Mouse (Mus musculus): ENCODE data around the gene Ccdc177. TPM values are rescaled to one million over a fixed set of nuclear protein-coding genes. Genes with fewer than 3 reads are reported as not detected.
A peak's percentile ranks its signal among the peaks of the same experiment; 100 is the strongest.
"Not testable (repeated sequence)": the region's sequence is repeated elsewhere in the genome, so short reads cannot be mapped to it uniquely, and the experiment has no call there.

Gene Ccdc177
- polyA plus RNA-seq, 1 experiment from 2014 or later: 0.06 TPM

DNA sequence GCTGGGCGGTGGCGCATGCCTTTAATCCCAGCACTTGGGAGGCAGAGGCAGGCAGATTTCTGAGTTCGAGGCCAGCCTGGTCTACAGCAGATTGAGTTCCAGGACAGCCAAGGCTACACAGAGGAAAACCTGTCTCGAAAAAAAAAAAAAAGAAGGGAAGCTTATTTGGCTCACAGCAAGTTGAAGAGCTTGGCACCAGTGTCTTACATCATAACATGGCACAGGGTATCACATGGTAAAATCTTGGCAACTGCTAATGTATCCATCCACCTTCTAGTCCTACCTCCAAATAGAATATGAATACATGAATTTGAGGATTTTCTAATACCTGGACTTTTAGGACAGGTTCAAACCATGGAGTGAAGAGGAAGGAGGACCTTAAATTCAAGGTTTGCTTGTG is 34.0 kb upstream of the Ccdc177 start:
- no peak overlapping the region for H3K4me3 ChIP-seq (ENCODE audit: low read length)
- no peaks in the 10 kb centered on the region for H3K27me3 ChIP-seq (ENCODE audit: control insufficient read depth, insufficient read depth, low read depth, low read length)

DNA sequence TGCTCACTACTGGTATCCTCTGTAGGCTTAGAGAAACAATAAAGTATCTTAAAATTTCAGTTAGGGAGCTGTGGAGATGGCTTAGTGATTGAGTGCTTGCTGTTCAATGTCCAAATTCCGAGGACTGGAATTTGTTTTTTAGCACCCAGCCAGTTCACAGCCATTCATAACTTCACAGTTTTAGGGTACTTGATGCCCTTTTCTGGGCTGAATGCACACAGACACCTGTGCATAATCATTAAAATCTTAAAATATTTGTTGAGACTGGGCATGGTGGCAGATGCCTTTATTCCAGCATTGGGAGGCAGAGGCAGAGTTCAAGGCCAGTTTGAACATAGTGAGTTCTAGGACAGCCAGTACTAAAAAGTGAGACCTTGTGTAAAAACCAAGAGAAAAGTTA is 33.0 kb upstream of the Ccdc177 start:
- Histone ChIP-seq H3K27me3 (ENCODE audit: control insufficient read depth, insufficient read depth, low read depth, low read length) (no peaks in the 10 kb centered on the region), H3K4me3 (ENCODE audit: low read length) (no peak overlapping the region), H3K27ac (ENCODE audit: low read length) (no peak overlapping the region), H3K4me1 (replicated peaks; ENCODE audit: control insufficient read depth, insufficient read depth, low read length) (peaks cover 18% of the 10 kb centered on the region), H3K9ac (ENCODE audit: low read length) (no peak overlapping the region), H3K36me3 (ENCODE audit: control insufficient read depth, insufficient read depth, low read length) (no peaks in the 10 kb centered on the region), H3K9me3 (ENCODE audit: control insufficient read depth, low read length) (no peaks in the 10 kb centered on the region), H3K4me2 (ENCODE audit: low read depth, low read length) (no peak overlapping the region)
- WGBS: 73% methylated on average over 1 of the region's 1 CpGs
- no peak for ATAC-seq (ENCODE audit: low read depth)

More for the DNA sequence above, 34.0 kb upstream of the Ccdc177 start:
- ATAC-seq (ENCODE audit: low read depth): no peak
- no peak overlapping the region for H3K4me2 ChIP-seq (ENCODE audit: low read depth, low read length)
- WGBS: 91% methylated on average over 4 of the region's 4 CpGs
- H3K36me3 ChIP-seq (ENCODE audit: control insufficient read depth, insufficient read depth, low read length): no peaks in the 10 kb centered on the region
- no peak overlapping the region for H3K27ac ChIP-seq (ENCODE audit: low read length)
- no peak overlapping the region for H3K9ac ChIP-seq (ENCODE audit: low read length)
- peaks cover 18% of the 10 kb centered on the region for H3K4me1 ChIP-seq (replicated peaks; ENCODE audit: control insufficient read depth, insufficient read depth, low read length)
- H3K9me3 ChIP-seq (ENCODE audit: control insufficient read depth, low read length): no peaks in the 10 kb centered on the region

DNA sequence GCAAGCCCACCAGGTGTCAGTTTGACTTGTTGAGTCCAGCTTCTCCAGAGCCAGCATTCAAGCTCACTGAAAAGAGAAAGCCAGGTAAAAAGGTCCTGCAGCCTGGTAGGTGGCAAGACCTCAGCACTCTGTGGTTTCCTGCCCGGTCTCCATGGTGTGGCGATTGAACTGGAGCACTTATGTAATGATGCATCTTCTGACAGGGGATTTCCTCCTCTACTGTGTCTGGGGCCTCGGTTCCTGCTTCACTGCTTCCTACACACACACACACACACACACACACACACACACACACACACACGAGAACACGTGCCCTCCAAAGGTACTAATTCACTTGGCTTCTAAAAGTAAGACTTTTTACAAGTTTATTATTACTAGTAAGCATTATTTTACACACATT is 32.4 kb upstream of the Ccdc177 start:
- peaks cover 18% of the 10 kb centered on the region for H3K4me1 ChIP-seq (replicated peaks; ENCODE audit: control insufficient read depth, insufficient read depth, low read length)
- H3K36me3 ChIP-seq (ENCODE audit: control insufficient read depth, insufficient read depth, low read length): no peaks in the 10 kb centered on the region
- H3K9me3 ChIP-seq (ENCODE audit: control insufficient read depth, low read length): no peaks in the 10 kb centered on the region
- H3K4me2 ChIP-seq (ENCODE audit: low read depth, low read length): peak overlapping the region; percentile 86
- WGBS: 73% methylated on average over 5 of the region's 5 CpGs
- no peaks in the 10 kb centered on the region for H3K27me3 ChIP-seq (ENCODE audit: control insufficient read depth, insufficient read depth, low read depth, low read length)
- H3K4me3 ChIP-seq (ENCODE audit: low read length): no peak overlapping the region
- no peak overlapping the region for H3K27ac ChIP-seq (ENCODE audit: low read length)
- no peak overlapping the region for H3K9ac ChIP-seq (ENCODE audit: low read length)
- ATAC-seq (ENCODE audit: low read depth): no peak

DNA sequence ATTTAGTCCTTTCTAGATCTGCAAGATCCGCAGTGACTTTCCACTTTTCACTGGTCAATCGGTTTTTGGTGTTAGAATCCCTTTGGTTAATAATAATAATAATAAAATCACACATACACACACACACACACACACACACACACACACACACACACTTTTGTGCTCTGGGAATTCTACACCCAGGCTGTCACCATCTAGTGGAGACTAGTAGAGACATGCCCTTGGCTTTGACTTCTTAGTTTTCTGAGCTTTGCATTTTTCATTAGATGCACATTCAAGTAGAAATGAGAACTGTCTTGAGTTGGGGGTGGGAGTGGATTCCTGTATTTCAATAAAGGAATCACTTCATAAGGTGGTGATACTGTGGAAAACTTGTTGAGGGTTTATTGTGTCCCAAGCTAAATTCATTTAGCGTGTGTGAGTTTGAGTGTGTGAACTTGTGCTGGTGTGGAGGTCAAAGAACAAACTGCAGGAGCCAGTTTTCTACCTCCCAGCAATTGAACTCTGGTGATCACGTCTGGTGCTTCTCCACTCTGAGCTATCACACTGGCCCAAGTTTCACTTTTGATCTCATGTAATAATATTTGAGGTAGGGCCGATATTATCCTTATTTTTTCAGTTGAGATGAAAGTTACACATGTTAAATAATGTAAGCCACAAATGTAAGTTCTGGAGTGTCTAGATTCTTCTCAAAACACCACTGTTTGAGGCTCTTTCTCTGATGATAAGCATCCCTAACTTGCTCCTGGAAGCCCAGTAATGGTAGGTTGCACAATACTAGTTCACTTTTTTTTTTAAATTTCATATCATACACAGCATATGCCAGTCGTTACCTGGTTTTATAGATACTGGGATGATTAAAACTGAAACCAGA is 31.3 kb upstream of the Ccdc177 start:
- peak overlapping the region; percentile 96 for H3K9ac ChIP-seq (ENCODE audit: low read length)
- no peak for ATAC-seq (ENCODE audit: low read depth)
- no peaks in the 10 kb centered on the region for H3K9me3 ChIP-seq (ENCODE audit: control insufficient read depth, low read length)
- peak overlapping the region; percentile 98 for H3K4me3 ChIP-seq (ENCODE audit: low read length)
- H3K36me3 ChIP-seq (ENCODE audit: control insufficient read depth, insufficient read depth, low read length): no peaks in the 10 kb centered on the region
- H3K27ac ChIP-seq (ENCODE audit: low read length): peak overlapping the region; percentile 98
- H3K4me2 ChIP-seq (ENCODE audit: low read depth, low read length): peak overlapping the region; percentile 86
- H3K27me3 ChIP-seq (ENCODE audit: control insufficient read depth, insufficient read depth, low read depth, low read length): no peaks in the 10 kb centered on the region
- 31% methylated on average over 6 of the region's 6 CpGs for WGBS
- peaks cover 18% of the 10 kb centered on the region for H3K4me1 ChIP-seq (replicated peaks; ENCODE audit: control insufficient read depth, insufficient read depth, low read length)

DNA sequence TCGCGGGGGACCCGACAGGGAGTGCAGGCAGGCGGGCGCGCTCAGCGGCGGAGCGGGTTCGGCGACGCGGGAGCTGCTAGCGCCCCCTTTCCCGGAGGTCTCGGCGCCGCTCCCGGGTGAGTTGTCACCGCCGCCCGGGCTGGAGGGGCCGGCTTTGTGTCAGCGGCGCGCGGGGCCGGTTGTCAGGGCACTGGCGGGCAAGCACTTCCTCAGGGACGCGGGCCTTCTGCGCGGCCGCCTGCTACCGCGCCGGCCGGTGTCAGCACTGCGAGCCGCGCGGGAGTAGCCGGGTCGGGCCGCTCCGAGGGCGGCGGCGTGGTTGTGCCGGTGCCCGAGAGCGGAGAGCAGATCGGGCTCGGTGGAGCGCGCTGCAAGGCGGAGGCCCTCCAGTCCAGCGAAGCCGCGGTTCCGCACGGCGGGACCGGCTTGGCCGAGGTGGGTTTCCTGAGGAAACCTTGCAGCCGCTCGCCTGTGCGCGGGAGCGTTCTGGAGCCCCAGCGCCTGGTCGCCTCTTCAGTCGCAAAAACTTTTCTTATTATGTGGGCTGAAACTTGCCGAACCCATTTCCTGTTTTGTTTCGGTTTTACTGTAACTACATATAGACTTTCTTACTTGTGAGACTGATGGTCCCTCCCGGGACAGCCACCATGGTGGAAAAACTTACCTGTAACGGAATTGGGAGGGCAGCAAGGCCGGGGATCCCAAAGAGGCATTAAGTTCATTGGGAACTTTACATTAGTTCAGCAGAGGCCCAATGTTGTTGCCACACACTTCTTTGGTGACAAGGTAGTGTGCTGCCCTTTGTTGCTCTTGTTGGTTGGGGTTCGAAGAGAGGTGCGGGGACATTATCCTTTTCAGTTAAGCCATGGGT is 30.4 kb upstream of the Ccdc177 start:
- peaks cover 18% of the 10 kb centered on the region for H3K4me1 ChIP-seq (replicated peaks; ENCODE audit: control insufficient read depth, insufficient read depth, low read length)
- under 1% methylated on average over 74 of the region's 80 CpGs for WGBS
- H3K27ac ChIP-seq (ENCODE audit: low read length): peak overlapping the region; percentile 98
- peak overlapping the region; percentile 96 for H3K9ac ChIP-seq (ENCODE audit: low read length)
- ATAC-seq (ENCODE audit: low read depth): peak; percentile 72
- H3K4me3 ChIP-seq (ENCODE audit: low read length): peak overlapping the region; percentile 98
- H3K36me3 ChIP-seq (ENCODE audit: control insufficient read depth, insufficient read depth, low read length): no peaks in the 10 kb centered on the region
- H3K9me3 ChIP-seq (ENCODE audit: control insufficient read depth, low read length): no peaks in the 10 kb centered on the region
- H3K27me3 ChIP-seq (ENCODE audit: control insufficient read depth, insufficient read depth, low read depth, low read length): no peaks in the 10 kb centered on the region
- H3K4me2 ChIP-seq (ENCODE audit: low read depth, low read length): peak overlapping the region; percentile 86

DNA sequence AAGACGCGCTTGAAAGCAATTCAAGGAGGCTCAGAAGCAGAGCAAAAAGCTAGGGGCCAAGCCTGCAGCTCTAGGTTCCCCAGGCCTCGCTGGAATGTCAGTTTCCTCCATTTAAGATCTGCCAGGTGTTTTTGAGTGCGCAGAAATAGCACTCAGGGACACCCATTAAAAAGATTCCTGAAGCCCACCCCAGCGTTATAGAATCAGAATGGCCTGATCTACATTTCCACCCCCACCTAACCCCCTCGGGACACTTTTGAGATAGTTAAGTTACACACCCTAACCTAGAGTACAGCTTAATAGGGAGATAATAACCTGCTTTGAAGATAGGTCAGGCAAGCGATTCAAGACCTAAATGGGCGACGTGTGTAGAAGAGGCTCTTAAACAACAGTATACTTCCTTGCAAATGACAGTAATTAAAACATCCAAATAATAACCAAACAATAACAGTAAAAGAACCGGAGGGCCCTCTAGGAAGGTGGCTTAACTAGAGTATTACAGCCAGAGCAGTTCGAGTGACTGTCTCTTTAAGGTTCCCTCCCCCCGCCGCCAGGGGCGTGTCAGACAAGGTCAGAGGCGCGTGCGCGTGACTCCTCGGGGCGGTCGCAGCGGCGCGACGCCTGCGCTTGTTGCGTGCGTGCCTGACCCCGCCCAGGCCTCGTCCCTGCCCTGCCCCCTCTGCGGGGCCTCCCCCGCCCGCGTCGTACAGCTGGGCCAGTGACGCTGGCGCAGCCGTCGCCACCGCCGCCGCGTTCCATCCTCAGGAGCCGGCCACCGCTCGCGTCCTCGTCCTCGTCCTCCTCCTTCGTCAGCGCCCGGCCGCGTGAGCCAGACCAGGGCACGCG is 29.6 kb upstream of the Ccdc177 start, which contains the start of gene Susd6:
Gene Susd6, plus strand, starts transcription at position 662 of the 846 bp plus-strand sequence.
- H3K9ac ChIP-seq (ENCODE audit: low read length): peak within 1 kb of the TSS; percentile 96
- no peaks in the 10 kb centered on the region for H3K9me3 ChIP-seq (ENCODE audit: control insufficient read depth, low read length)
- WGBS: 3% methylated on average over 49 of the region's 56 CpGs
- peaks cover 16% of the 10 kb centered on the region for H3K4me1 ChIP-seq (replicated peaks; ENCODE audit: control insufficient read depth, insufficient read depth, low read length)
- no peaks in the 10 kb centered on the region for H3K36me3 ChIP-seq (ENCODE audit: control insufficient read depth, insufficient read depth, low read length)
- no peaks in the 10 kb centered on the region for H3K27me3 ChIP-seq (ENCODE audit: control insufficient read depth, insufficient read depth, low read depth, low read length)
- peak; percentile 99 for ATAC-seq (ENCODE audit: low read depth)
- H3K27ac ChIP-seq (ENCODE audit: low read length): peak within 1 kb of the TSS; percentile 98
- peak within 1 kb of the TSS; percentile 98 for H3K4me3 ChIP-seq (ENCODE audit: low read length)
- H3K4me2 ChIP-seq (ENCODE audit: low read depth, low read length): peak within 1 kb of the TSS; percentile 86

DNA sequence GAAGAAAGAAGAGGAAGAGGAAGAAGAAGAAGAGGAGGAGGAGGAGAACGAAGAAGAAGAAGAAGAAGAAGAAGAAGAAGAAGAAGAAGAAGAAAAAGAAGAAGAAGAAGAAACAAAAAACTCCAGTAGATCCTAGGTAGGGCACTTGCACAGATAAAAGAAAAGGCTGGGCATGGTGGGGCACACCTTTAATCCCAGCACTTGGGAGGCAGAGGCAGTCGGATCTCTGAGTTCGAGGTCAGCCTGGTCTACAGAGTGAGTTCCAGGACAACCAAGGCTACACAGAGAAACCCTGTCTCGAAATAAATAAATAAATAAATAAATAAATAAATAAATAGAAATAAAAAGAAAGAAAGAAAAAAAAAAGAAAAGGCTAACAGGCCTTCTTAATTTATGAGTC is 28.8 kb upstream of the Ccdc177 start:
- H3K9me3 ChIP-seq (ENCODE audit: control insufficient read depth, low read length); ATAC-seq (ENCODE audit: low read depth): not testable (repeated sequence)

DNA sequence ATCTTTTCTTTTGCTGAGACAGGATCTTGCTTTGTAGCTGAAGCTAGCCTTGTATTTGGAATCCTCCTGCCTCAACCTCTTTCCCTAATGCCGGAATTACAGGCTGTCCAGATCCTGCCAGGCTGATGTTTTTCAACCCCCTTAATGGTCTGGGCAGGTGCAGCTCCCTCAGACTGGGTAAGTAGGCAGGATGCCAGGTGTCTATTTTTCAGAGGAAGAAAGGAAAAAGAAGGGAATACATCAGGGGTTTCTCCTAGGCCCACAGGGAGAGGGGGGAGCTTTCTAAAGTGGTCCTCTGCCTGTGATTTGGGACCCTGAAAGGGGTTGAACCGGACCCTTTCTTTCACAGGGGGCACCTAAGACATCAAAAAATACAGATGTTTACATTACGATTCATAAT is 27.7 kb upstream of the Ccdc177 start:
- no peak overlapping the region for H3K27ac ChIP-seq (ENCODE audit: low read length)
- H3K9ac ChIP-seq (ENCODE audit: low read length): no peak overlapping the region
- no peaks in the 10 kb centered on the region for H3K9me3 ChIP-seq (ENCODE audit: control insufficient read depth, low read length)
- no peak for ATAC-seq (ENCODE audit: low read depth)
- H3K27me3 ChIP-seq (ENCODE audit: control insufficient read depth, insufficient read depth, low read depth, low read length): no peaks in the 10 kb centered on the region
- H3K36me3 ChIP-seq (ENCODE audit: control insufficient read depth, insufficient read depth, low read length): no peaks in the 10 kb centered on the region
- WGBS: 78% methylated on average over 3 of the region's 3 CpGs
- H3K4me3 ChIP-seq (ENCODE audit: low read length): no peak overlapping the region
- no peak overlapping the region for H3K4me2 ChIP-seq (ENCODE audit: low read depth, low read length)
- peaks cover 14% of the 10 kb centered on the region for H3K4me1 ChIP-seq (replicated peaks; ENCODE audit: control insufficient read depth, insufficient read depth, low read length)

More for the DNA sequence above, 28.8 kb upstream of the Ccdc177 start:
- H3K9ac ChIP-seq (ENCODE audit: low read length); H3K27me3 ChIP-seq (ENCODE audit: control insufficient read depth, insufficient read depth, low read depth, low read length); H3K27ac ChIP-seq (ENCODE audit: low read length); H3K4me3 ChIP-seq (ENCODE audit: low read length); H3K36me3 ChIP-seq (ENCODE audit: control insufficient read depth, insufficient read depth, low read length); H3K4me2 ChIP-seq (ENCODE audit: low read depth, low read length): not testable (repeated sequence)
- peaks cover 14% of the 10 kb centered on the region for H3K4me1 ChIP-seq (replicated peaks; ENCODE audit: control insufficient read depth, insufficient read depth, low read length)
- 86% methylated on average over 4 of the region's 4 CpGs for WGBS
